Mouse (Mus musculus) E14TG2a.4 (cell line): ENCODE measurements at regions not wholly inside any gene's neighbourhood (a gene's known extent, or its start where the extent isn't known, plus 50 kb on each side); places are given as distances from the start of the nearest gene placed in this dataset.

ENCODE experiments used
- H3K27me3 ChIP-seq: 2 replicates; pipeline ENCODE4 v1.6.1; 2014; ENCODE audit warnings: low read length, control low read depth; ENCODE audit not compliant: insufficient read depth
- H3K36me3 ChIP-seq: 2 replicates; pipeline ENCODE4 v1.6.1; 2014; ENCODE audit warnings: low read length, control low read depth; ENCODE audit not compliant: insufficient read depth
- H3K4me1 ChIP-seq: replicated peaks from 2 replicates; pipeline ENCODE4 v1.6.1; 2014; ENCODE audit warnings: low read depth, low read length, control low read depth
- H3K4me3 ChIP-seq: replicated peaks from 2 replicates; pipeline ENCODE4 v1.5.1; 2014; ENCODE audit warnings: mild to moderate bottlenecking, low read length
- H3K9me3 ChIP-seq: 2 replicates; pipeline ENCODE4 v1.6.1; 2014; ENCODE audit warnings: low read length, control low read depth
- CTCF ChIP-seq: conservative IDR thresholded peaks from 2 replicates; pipeline ENCODE4 v1.5.1; 2014; ENCODE audit warnings: low read length
- NANOG ChIP-seq: IDR thresholded peaks from 2 replicates; pipeline ENCODE4 v1.6.1; 2014; ENCODE audit warnings: borderline replicate concordance, low read length, mixed read lengths
- POU5F1 ChIP-seq: IDR thresholded peaks from 2 replicates; pipeline ENCODE4 v1.6.1; 2014; ENCODE audit warnings: low read length, borderline replicate concordance

- no peaks in the 10 kb centered on the region for H3K27me3 ChIP-seq
- H3K36me3 ChIP-seq = no peaks in the 10 kb centered on the region
- no peaks in the 10 kb centered on the region for H3K4me1 ChIP-seq
- H3K4me3 ChIP-seq = no peak overlapping the region
- TF ChIP-seq NANOG (no peak), CTCF (no peak), POU5F1 (no peak)
- no peaks in the 10 kb centered on the region for H3K9me3 ChIP-seq
These were observed 148.9 kb downstream of the Lurap1l start for GRCm38 (mm10) chr4:81059356-81059755.

- Histone ChIP-seq H3K9me3 (no peaks in the 10 kb centered on the region), H3K4me1 (no peaks in the 10 kb centered on the region), H3K27me3 (no peaks in the 10 kb centered on the region), H3K4me3 (no peak overlapping the region), H3K36me3 (no peaks in the 10 kb centered on the region)
- no peak for TF ChIP-seq POU5F1
- TF ChIP-seq CTCF = no peak
- TF ChIP-seq NANOG = no peak
These were observed 172.0 kb downstream of the Lurap1l start for GRCm38 (mm10) chr4:81082290-81082947.

- H3K27me3 ChIP-seq = no peaks in the 10 kb centered on the region
- H3K9me3 ChIP-seq = no peaks in the 10 kb centered on the region
- H3K4me1 ChIP-seq = no peaks in the 10 kb centered on the region
- no peaks in the 10 kb centered on the region for H3K36me3 ChIP-seq
- no peak overlapping the region for H3K4me3 ChIP-seq
- TF ChIP-seq POU5F1 (no peak), CTCF (no peak), NANOG (no peak)
These were observed 174.7 kb downstream of the Lurap1l start for GRCm38 (mm10) chr4:81085188-81085587.

- no peaks in the 10 kb centered on the region for H3K4me1 ChIP-seq
- H3K4me3 ChIP-seq = no peak overlapping the region
- no peaks in the 10 kb centered on the region for H3K36me3 ChIP-seq
- H3K9me3 ChIP-seq = no peaks in the 10 kb centered on the region
- no peaks in the 10 kb centered on the region for H3K27me3 ChIP-seq
- no peak for TF ChIP-seq POU5F1
- no peak for TF ChIP-seq CTCF
- TF ChIP-seq NANOG = no peak
These were observed 186.1 kb downstream of the Lurap1l start for GRCm38 (mm10) chr4:81096581-81096980.

GRCm38 (mm10) chr4:81097597-81097996, 187.2 kb downstream of the Lurap1l start:
- H3K4me3 ChIP-seq = no peak overlapping the region
- no peaks in the 10 kb centered on the region for H3K36me3 ChIP-seq
- H3K27me3 ChIP-seq = no peaks in the 10 kb centered on the region
- H3K4me1 ChIP-seq = no peaks in the 10 kb centered on the region
- TF ChIP-seq CTCF (no peak), POU5F1 (no peak), NANOG (no peak)
- no peaks in the 10 kb centered on the region for H3K9me3 ChIP-seq

GRCm38 (mm10) chr4:81101049-81101448, 190.6 kb downstream of the Lurap1l start:
- no peaks in the 10 kb centered on the region for H3K4me1 ChIP-seq
- TF ChIP-seq CTCF (no peak), POU5F1 (no peak), NANOG (no peak)
- H3K9me3 ChIP-seq = peaks cover 4% of the 10 kb centered on the region; the same call in 1 of the 2 replicates
- no peaks in the 10 kb centered on the region for H3K36me3 ChIP-seq
- H3K4me3 ChIP-seq = no peak overlapping the region
- H3K27me3 ChIP-seq = no peaks in the 10 kb centered on the region

GRCm38 (mm10) chr4:81111307-81111706, 200.9 kb downstream of the Lurap1l start:
- Histone ChIP-seq H3K9me3 (no peaks in the 10 kb centered on the region), H3K4me1 (no peaks in the 10 kb centered on the region), H3K27me3 (no peaks in the 10 kb centered on the region), H3K4me3 (no peak overlapping the region), H3K36me3 (no peaks in the 10 kb centered on the region)
- no peak for TF ChIP-seq POU5F1
- TF ChIP-seq NANOG = no peak
- TF ChIP-seq CTCF = no peak

GRCm38 (mm10) chr4:81116411-81116810, 206.0 kb downstream of the Lurap1l start:
- H3K36me3 ChIP-seq = no peaks in the 10 kb centered on the region

GRCm38 (mm10) chr4:81124155-81124554, 213.7 kb downstream of the Lurap1l start:
- no peaks in the 10 kb centered on the region for H3K27me3 ChIP-seq
- H3K4me3 ChIP-seq = no peak overlapping the region
- no peaks in the 10 kb centered on the region for H3K36me3 ChIP-seq
- H3K4me1 ChIP-seq = no peaks in the 10 kb centered on the region
- TF ChIP-seq POU5F1 (no peak), NANOG (no peak), CTCF (no peak)
- peaks cover 14% of the 10 kb centered on the region for H3K9me3 ChIP-seq

More at GRCm38 (mm10) chr4:81116411-81116810, 206.0 kb downstream of the Lurap1l start:
- Histone ChIP-seq H3K4me3 (no peak overlapping the region), H3K4me1 (no peaks in the 10 kb centered on the region), H3K27me3 (no peaks in the 10 kb centered on the region), H3K9me3 (no peaks in the 10 kb centered on the region)
- no peak for TF ChIP-seq NANOG
- no peak for TF ChIP-seq POU5F1
- TF ChIP-seq CTCF = no peak
